Mouse (Mus musculus): ENCODE data around the gene Sept8.
"Not testable (repeated sequence)": the region's sequence is repeated elsewhere in the genome, so short reads cannot be mapped to it uniquely, and the experiment has no call there.

The Sept8 gene

GRCm38 (mm10) chr11:53523545-53524405 lies 4.7 kb downstream of the Sept8 start:
- no peak for DNase-seq (ENCODE audit: low spot score in 2 of 2)

- peak in 1 of 2 experiments; percentile 61 for DNase-seq (ENCODE audit: low spot score in 2 of 2)
Measured at GRCm38 (mm10) chr11:53524905-53525304, 5.8 kb downstream of the Sept8 start.

GRCm38 (mm10) chr11:53525461-53525860 lies 6.4 kb downstream of the Sept8 start:
- no peak for DNase-seq (ENCODE audit: low spot score in 2 of 2)

- DNase-seq (ENCODE audit: low spot score in 2 of 2), result no peak
Measured at GRCm38 (mm10) chr11:53528397-53529252, 9.6 kb downstream of the Sept8 start.

GRCm38 (mm10) chr11:53529253-53529557 lies 10.1 kb downstream of the Sept8 start:
- DNase-seq (ENCODE audit: low spot score in 2 of 2), result no peak

- no peak for DNase-seq (ENCODE audit: low spot score in 2 of 2)
Measured at GRCm38 (mm10) chr11:53530001-53530400, 10.9 kb downstream of the Sept8 start.

GRCm38 (mm10) chr11:53531578-53532230 lies 12.6 kb downstream of the Sept8 start:
- DNase-seq (ENCODE audit: low spot score in 2 of 2), result no peak

GRCm38 (mm10) chr11:53532231-53532620 lies 13.2 kb downstream of the Sept8 start:
- no peak for DNase-seq (ENCODE audit: low spot score in 2 of 2)

GRCm38 (mm10) chr11:53539002-53539491 lies 20.0 kb downstream of the Sept8 start:
- no peak for DNase-seq (ENCODE audit: low spot score in 2 of 2)

- DNase-seq (ENCODE audit: low spot score in 2 of 2), result no peak
Measured at GRCm38 (mm10) chr11:53540394-53540793, 21.3 kb downstream of the Sept8 start.

GRCm38 (mm10) chr11:53541222-53541621 lies 22.2 kb downstream of the Sept8 start:
- DNase-seq (ENCODE audit: low spot score in 2 of 2), result no peak

- no peak for DNase-seq (ENCODE audit: low spot score in 2 of 2)
Measured at GRCm38 (mm10) chr11:53543021-53543420, 24.0 kb downstream of the Sept8 start.

- DNase-seq (ENCODE audit: low spot score in 2 of 2), result no peak
Measured at GRCm38 (mm10) chr11:53546271-53546670, 27.2 kb downstream of the Sept8 start.

GRCm38 (mm10) chr11:53547566-53547965 lies 28.5 kb downstream of the Sept8 start:
- no peak for DNase-seq (ENCODE audit: low spot score in 2 of 2)

GRCm38 (mm10) chr11:53548036-53548605 lies 29.1 kb downstream of the Sept8 start:
- no peak for DNase-seq (ENCODE audit: low spot score in 2 of 2)

- no peak for DNase-seq (ENCODE audit: low spot score in 2 of 2)
Measured at GRCm38 (mm10) chr11:53550714-53551113, 31.7 kb downstream of the Sept8 start.

GRCm38 (mm10) chr11:53551754-53552153 lies 32.7 kb downstream of the Sept8 start:
- DNase-seq (ENCODE audit: low spot score in 2 of 2), result peak in 1 of 2 experiments; percentile 63

- DNase-seq (ENCODE audit: low spot score in 2 of 2), result not testable (repeated sequence)
Measured at GRCm38 (mm10) chr11:53556529-53556928, 37.5 kb downstream of the Sept8 start.

- DNase-seq (ENCODE audit: low spot score in 2 of 2), result not testable (repeated sequence)
Measured at GRCm38 (mm10) chr11:53557992-53558391, 38.9 kb downstream of the Sept8 start.

GRCm38 (mm10) chr11:53559980-53560379 lies 40.9 kb downstream of the Sept8 start:
- not testable (repeated sequence) for DNase-seq (ENCODE audit: low spot score in 2 of 2)

GRCm38 (mm10) chr11:53561986-53562385 lies 42.9 kb downstream of the Sept8 start:
- no peak for DNase-seq (ENCODE audit: low spot score in 2 of 2)

- DNase-seq (ENCODE audit: low spot score in 2 of 2), result no peak
Measured at GRCm38 (mm10) chr11:53566646-53567045, 47.6 kb downstream of the Sept8 start.

Data from spleen, postnatal 10 days (tissue).